Mouse (Mus musculus) gastrocnemius, postnatal 10 days (tissue): ENCODE measurements around the gene Snap25. TPM values are rescaled to one million over a fixed set of nuclear protein-coding genes. Genes with fewer than 3 reads are reported as not detected.

Source experiments
- DNase-seq: peaks from one replicate; pipeline ENCODE4 v3.0.0; 2021; ENCODE audit warnings: mixed read lengths
- total RNA-seq, 2 experiments: library from RNA; stranded (reverse); gene quantifications; 2 replicates each; pipeline ENCODE4 v1.2.3; 2021

Gene Snap25
- total RNA-seq, 2 experiments from 2014 or later: 0.92 to 1.4 TPM

DNA sequence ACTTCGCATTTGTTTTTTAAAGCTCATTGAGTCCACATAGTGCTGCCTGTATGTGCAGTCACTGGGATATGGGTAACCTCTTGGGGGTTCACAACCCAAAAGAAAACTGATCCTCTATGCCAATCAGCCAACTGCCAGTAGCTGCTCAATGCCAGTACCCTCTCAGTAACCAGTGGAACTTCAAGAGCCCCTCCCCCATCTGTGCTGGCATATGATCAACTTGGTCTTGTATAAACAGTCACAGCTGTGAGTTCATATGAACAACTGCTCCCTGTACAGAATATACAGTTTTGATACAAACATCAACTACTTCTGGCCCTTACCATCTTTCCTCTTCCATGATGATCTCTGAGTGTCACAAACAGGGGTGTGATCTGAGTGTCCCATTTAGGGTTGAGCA is 98.1 kb downstream of the Snap25 start:
- no peak for DNase-seq

DNA sequence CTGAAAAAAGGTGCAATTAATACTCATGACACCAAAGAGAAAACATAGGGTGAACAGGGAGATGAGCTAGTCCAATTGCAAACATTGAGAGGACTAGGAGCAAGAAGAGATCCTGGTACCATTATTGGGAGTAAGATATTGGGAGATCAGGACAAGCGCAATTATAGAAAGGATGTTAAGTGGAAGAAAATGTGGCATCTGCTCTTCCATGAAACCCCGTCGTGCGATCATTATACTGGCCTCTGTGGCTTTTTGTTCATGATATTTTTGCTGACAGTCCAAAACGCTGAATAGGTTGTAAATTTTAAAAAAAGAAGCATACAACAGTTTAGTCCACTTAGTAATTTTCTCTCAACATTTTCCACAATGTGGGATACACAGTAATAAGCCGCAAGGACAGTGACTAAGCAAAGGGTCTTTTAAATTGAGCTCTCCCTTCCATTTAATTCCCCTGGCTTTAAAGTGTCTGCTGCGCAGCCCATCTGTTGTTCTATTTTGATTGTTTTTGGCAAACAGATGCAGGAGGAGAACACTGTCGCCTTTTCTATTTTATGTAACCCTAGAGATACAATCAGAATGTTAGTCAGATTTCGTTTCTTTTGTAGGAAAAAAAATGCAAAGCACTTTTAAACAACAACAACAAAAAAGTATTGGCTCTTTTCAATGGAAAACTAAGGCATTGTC is 103.6 kb downstream of the Snap25 start:
- no peak for DNase-seq

DNA sequence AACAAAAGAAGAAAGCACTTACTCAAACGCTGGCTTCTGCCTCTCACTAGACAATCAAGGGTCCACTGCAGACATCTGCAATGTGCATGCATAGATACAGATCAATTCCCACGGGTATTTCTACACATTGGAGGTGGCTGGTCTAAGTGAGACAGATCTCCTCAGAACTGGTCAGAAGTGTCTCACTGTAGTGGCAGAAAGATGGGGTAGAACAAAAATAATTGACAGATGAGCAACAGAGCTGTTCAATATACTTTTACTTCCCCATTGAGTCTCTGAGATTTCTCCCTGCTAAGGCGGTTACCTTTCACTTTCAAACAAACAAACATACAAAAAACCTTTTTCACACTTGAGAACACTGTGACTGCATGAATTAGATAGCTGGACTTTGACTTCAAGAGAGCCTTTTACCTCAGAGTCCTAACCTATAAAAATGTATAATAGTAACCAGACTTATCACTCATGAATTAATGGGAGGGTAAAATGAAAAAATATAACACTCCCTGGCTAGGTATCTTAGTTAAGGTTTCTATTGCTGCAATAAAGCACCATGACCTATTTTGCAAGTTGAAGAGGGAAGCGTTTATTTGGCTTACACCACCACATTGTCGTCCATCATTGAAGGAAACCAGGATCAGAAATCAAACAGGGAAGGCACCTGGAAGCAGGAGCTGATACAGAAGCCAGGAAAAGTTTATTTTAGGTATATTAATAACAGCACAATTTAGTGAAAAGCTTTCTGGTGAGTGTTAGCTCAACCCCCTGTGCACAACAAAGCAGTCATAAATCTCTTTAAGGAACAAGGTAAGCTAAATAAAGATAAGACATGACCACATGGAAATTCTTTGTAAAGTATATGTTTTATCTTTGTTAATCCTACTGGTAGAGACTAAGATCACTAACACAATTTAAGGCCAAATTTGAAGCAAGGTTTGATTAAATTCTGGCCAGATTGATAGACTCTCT is 110.8 kb downstream of the Snap25 start:
- no peak for DNase-seq

GRCm38 (mm10) chr2:136827612-136828011 is 114.4 kb downstream of the Snap25 start:
- DNase-seq: no peak

Other genes starting within 250 kb of the Snap25 start
- gene Ankef1, start 211.5 kb upstream of the Snap25 start, total RNA-seq: 1 to 10 TPM in 1 of 2 experiments, under 1 TPM in 1; 0.56 to 1.1 TPM
- 10 to 100 TPM; 11.2 to 19.3 TPM for gene AL731706.2, start 172.2 kb downstream of the Snap25 start, total RNA-seq
- gene Slx4ip, start 177.8 kb downstream of the Snap25 start, total RNA-seq: 1 to 10 TPM; 2.5 to 2.6 TPM
- 10 to 100 TPM; 11.4 to 16.9 TPM for gene AL731706.1, start 177.9 kb downstream of the Snap25 start, total RNA-seq
- 10 to 100 TPM; 18.6 to 23.8 TPM for gene Mkks, start 177.9 kb downstream of the Snap25 start, total RNA-seq